Comparison of ENCODE assay signal across 8 mouse cellular contexts in genomic region chr7:31082831-31083588, GRCm38 (mm10). TPM values are rescaled to one million over a fixed set of nuclear protein-coding genes. Genes with fewer than 3 reads are reported as not detected.
A peak's percentile ranks its signal among the peaks of the same experiment; 100 is the strongest.
DNase-seq lines count a peak whose midpoint lies in the region; ATAC-seq and TF ChIP-seq lines count a peak whose summit lies in the region.

No protein-coding gene starts in this region.

- H3K4me3 ChIP-seq in liver, embryonic 12.5 days: no peak overlapping the region
- H3K4me3 ChIP-seq in liver, embryonic 11.5 days (ENCODE audit: low read depth, low read length): no peak overlapping the region
- no peak overlapping the region for H3K4me3 ChIP-seq in embryonic facial prominence, embryonic 15.5 days (replicated peaks)
- H3K4me3 ChIP-seq in hindbrain, postnatal 0 days (ENCODE audit: low read length): no peak overlapping the region
- no peak overlapping the region for H3K4me3 ChIP-seq in midbrain, embryonic 13.5 days (replicated peaks)

- 0 out of 2 replicates have a peak, but pooled peaks cover 7% of the 10 kb centered on the region for H3K4me1 ChIP-seq in liver, embryonic 12.5 days
- H3K4me1 ChIP-seq in liver, embryonic 11.5 days (replicated peaks; ENCODE audit: control insufficient read depth, insufficient read depth, low read length): peaks cover 4% of the 10 kb centered on the region; the same call in 1 of the 2 replicates
- H3K4me1 ChIP-seq in embryonic facial prominence, embryonic 15.5 days: peaks cover 26% of the 10 kb centered on the region
- H3K4me1 ChIP-seq in hindbrain, postnatal 0 days (ENCODE audit: insufficient read depth, low read length): no peaks in the 10 kb centered on the region
- peaks cover 13% of the 10 kb centered on the region; the same call in 1 of the 2 replicates for H3K4me1 ChIP-seq in midbrain, embryonic 13.5 days (replicated peaks)

- no peak overlapping the region for H3K27ac ChIP-seq in liver, embryonic 12.5 days
- H3K27ac ChIP-seq in liver, embryonic 11.5 days (ENCODE audit: low read depth, low read length): no peak overlapping the region
- H3K27ac ChIP-seq in embryonic facial prominence, embryonic 15.5 days (replicated peaks): peak overlapping the region; percentile 60; the same call in 1 of the 2 replicates
- peak overlapping the region; percentile 11; the same call in 1 of the 2 replicates for H3K27ac ChIP-seq in hindbrain, postnatal 0 days
- no peak overlapping the region for H3K27ac ChIP-seq in midbrain, embryonic 13.5 days

- 61% methylated on average over 14 of the region's 14 CpGs for WGBS in liver, embryonic 12.5 days (ENCODE audit: insufficient replicate concordance)
- 61% methylated on average over 14 of the region's 14 CpGs for WGBS in liver, embryonic 11.5 days
- 44% methylated on average over 14 of the region's 14 CpGs for WGBS in embryonic facial prominence, embryonic 15.5 days
- WGBS in hindbrain, postnatal 0 days: 50% methylated on average over 14 of the region's 14 CpGs
- WGBS in midbrain, embryonic 13.5 days: 54% methylated on average over 14 of the region's 14 CpGs

- H3K9ac ChIP-seq in liver, embryonic 12.5 days: no peak overlapping the region
- H3K9ac ChIP-seq in liver, embryonic 11.5 days (ENCODE audit: low read depth, low read length): no peak overlapping the region
- no peak overlapping the region for H3K9ac ChIP-seq in embryonic facial prominence, embryonic 15.5 days
- H3K9ac ChIP-seq in hindbrain, postnatal 0 days (replicated peaks; ENCODE audit: low read length): no peak overlapping the region
- no peak overlapping the region for H3K9ac ChIP-seq in midbrain, embryonic 13.5 days (replicated peaks)

- no peaks in the 10 kb centered on the region for H3K36me3 ChIP-seq in liver, embryonic 12.5 days
- H3K36me3 ChIP-seq in liver, embryonic 11.5 days (ENCODE audit: control insufficient read depth, insufficient read depth, low read length): no peaks in the 10 kb centered on the region
- no peaks in the 10 kb centered on the region for H3K36me3 ChIP-seq in embryonic facial prominence, embryonic 15.5 days
- no peaks in the 10 kb centered on the region for H3K36me3 ChIP-seq in hindbrain, postnatal 0 days (ENCODE audit: insufficient read depth, low read length)
- no peaks in the 10 kb centered on the region for H3K36me3 ChIP-seq in midbrain, embryonic 13.5 days

- peak; percentile 13; the same call in 1 of the 2 replicates for ATAC-seq in liver, embryonic 12.5 days
- no peak for ATAC-seq in liver, embryonic 11.5 days (replicated peaks; ENCODE audit: low FRiP score)
- peak; percentile 46; the same call in 1 of the 2 replicates for ATAC-seq in embryonic facial prominence, embryonic 15.5 days (ENCODE audit: insufficient number of reproducible peaks, low FRiP score, low TSS enrichment, low read depth)
- ATAC-seq in hindbrain, postnatal 0 days: peak; percentile 77
- ATAC-seq in midbrain, embryonic 13.5 days: peak; percentile 34
- no peak for ATAC-seq in erythroid progenitor cell, adult 5-6 weeks (replicated peaks; ENCODE audit: low FRiP score, poor library complexity, severe bottlenecking)

- H3K9me3 ChIP-seq in liver, embryonic 12.5 days (replicated peaks): no peaks in the 10 kb centered on the region
- H3K9me3 ChIP-seq in liver, embryonic 11.5 days (ENCODE audit: control insufficient read depth, low read length): no peaks in the 10 kb centered on the region
- H3K9me3 ChIP-seq in embryonic facial prominence, embryonic 15.5 days (replicated peaks): no peaks in the 10 kb centered on the region
- H3K9me3 ChIP-seq in hindbrain, postnatal 0 days (ENCODE audit: low read length): no peaks in the 10 kb centered on the region
- H3K9me3 ChIP-seq in midbrain, embryonic 13.5 days: 0 out of 2 replicates have a peak, but pooled peaks cover 3% of the 10 kb centered on the region

- DNase-seq in liver, embryonic 11.5 days (ENCODE audit: low spot score): no peak
- peak; percentile 45 for DNase-seq in cerebellum, adult 11 months
- DNase-seq in hindbrain, postnatal 0 days (ENCODE audit: low spot score): peak; percentile 55
- DNase-seq in ovary, adult 18-20 months (ENCODE audit: low spot score): no peak

- H3K4me2 ChIP-seq in liver, embryonic 12.5 days: no peak overlapping the region
- H3K4me2 ChIP-seq in liver, embryonic 11.5 days: no peak overlapping the region
- no peak overlapping the region for H3K4me2 ChIP-seq in embryonic facial prominence, embryonic 15.5 days (replicated peaks)
- no peak overlapping the region for H3K4me2 ChIP-seq in hindbrain, postnatal 0 days (ENCODE audit: low read depth, low read length)
- H3K4me2 ChIP-seq in midbrain, embryonic 13.5 days (replicated peaks): no peak overlapping the region

- no peaks in the 10 kb centered on the region for H3K27me3 ChIP-seq in liver, embryonic 12.5 days (replicated peaks)
- H3K27me3 ChIP-seq in liver, embryonic 11.5 days (replicated peaks; ENCODE audit: control insufficient read depth, insufficient read depth, low read length): no peaks in the 10 kb centered on the region
- no peaks in the 10 kb centered on the region for H3K27me3 ChIP-seq in embryonic facial prominence, embryonic 15.5 days
- H3K27me3 ChIP-seq in hindbrain, postnatal 0 days (ENCODE audit: insufficient read depth, low read length): no peaks in the 10 kb centered on the region
- H3K27me3 ChIP-seq in midbrain, embryonic 13.5 days: no peaks in the 10 kb centered on the region

- TF ChIP-seq CTCF in hindbrain, postnatal 0 days (IDR thresholded peaks at IDR 0.05; ENCODE audit: low read depth): no peak

RNA-seq across cellular contexts. Expression of gene Fxyd3, which starts 6.5 kb away (rescaled TPM):
- 0.67 and 0.86 TPM in 2 replicates for polyA plus RNA-seq in liver, embryonic 12.5 days (2016; fragmentation: Nextera tagmentation; extraction: Ambion mirVana)
- 1.2 and 1.7 TPM in 2 replicates for polyA plus RNA-seq in liver, embryonic 11.5 days (2014; fragmentation: Nextera tagmentation; extraction: Ambion mirVana)
- polyA plus RNA-seq in embryonic facial prominence, embryonic 15.5 days (2015; fragmentation: Nextera tagmentation; extraction: Ambion mirVana): 108 and 127 TPM in 2 replicates
- not detected in 2 replicates for total RNA-seq in hindbrain, postnatal 0 days (2014; rRNA removed)
- polyA plus RNA-seq in hindbrain, postnatal 0 days (2015; fragmentation: Nextera tagmentation; extraction: Ambion mirVana): 1.2 and 1.5 TPM in 2 replicates
- polyA plus RNA-seq in midbrain, embryonic 13.5 days (2015; fragmentation: Nextera tagmentation; extraction: Ambion mirVana): 0.47 TPM in 1 of 2 replicates, not detected in the other
- not detected in 2 replicates for total RNA-seq in erythroid progenitor cell, adult 5-6 weeks (2015; ENCODE audit: low replicate concordance)
- not detected in 2 replicates for total RNA-seq in erythroid progenitor cell, adult 5-6 weeks (2017; ENCODE audit: low replicate concordance)

RNA-seq across cellular contexts. Expression of gene Lgi4, which starts 23.9 kb away (rescaled TPM):
- 0.06 and 0.19 TPM in 2 replicates for polyA plus RNA-seq in liver, embryonic 12.5 days (2016; fragmentation: Nextera tagmentation; extraction: Ambion mirVana)
- 0.30 and 0.45 TPM in 2 replicates for polyA plus RNA-seq in liver, embryonic 11.5 days (2014; fragmentation: Nextera tagmentation; extraction: Ambion mirVana)
- polyA plus RNA-seq in embryonic facial prominence, embryonic 15.5 days (2015; fragmentation: Nextera tagmentation; extraction: Ambion mirVana): 1.7 and 2.1 TPM in 2 replicates
- total RNA-seq in hindbrain, postnatal 0 days (2014; rRNA removed): 1.9 and 5.9 TPM in 2 replicates
- polyA plus RNA-seq in hindbrain, postnatal 0 days (2015; fragmentation: Nextera tagmentation; extraction: Ambion mirVana): 1.2 and 1.3 TPM in 2 replicates
- polyA plus RNA-seq in midbrain, embryonic 13.5 days (2015; fragmentation: Nextera tagmentation; extraction: Ambion mirVana): 0.16 and 0.30 TPM in 2 replicates
- total RNA-seq in erythroid progenitor cell, adult 5-6 weeks (2015; ENCODE audit: low replicate concordance): not detected in 2 replicates
- 0.51 TPM in 1 of 2 replicates, not detected in the other for total RNA-seq in erythroid progenitor cell, adult 5-6 weeks (2017; ENCODE audit: low replicate concordance)

RNA-seq across cellular contexts. Expression of gene Fxyd1, which starts 26.0 kb away (rescaled TPM):
- polyA plus RNA-seq in liver, embryonic 12.5 days (2016; fragmentation: Nextera tagmentation; extraction: Ambion mirVana): 28.2 and 28.3 TPM in 2 replicates
- 23.5 and 35.8 TPM in 2 replicates for polyA plus RNA-seq in liver, embryonic 11.5 days (2014; fragmentation: Nextera tagmentation; extraction: Ambion mirVana)
- polyA plus RNA-seq in embryonic facial prominence, embryonic 15.5 days (2015; fragmentation: Nextera tagmentation; extraction: Ambion mirVana): 115 and 119 TPM in 2 replicates
- 24.0 and 26.5 TPM in 2 replicates for total RNA-seq in hindbrain, postnatal 0 days (2014; rRNA removed)
- 129 and 150 TPM in 2 replicates for polyA plus RNA-seq in hindbrain, postnatal 0 days (2015; fragmentation: Nextera tagmentation; extraction: Ambion mirVana)
- 5.2 and 5.6 TPM in 2 replicates for polyA plus RNA-seq in midbrain, embryonic 13.5 days (2015; fragmentation: Nextera tagmentation; extraction: Ambion mirVana)
- not detected in 2 replicates for total RNA-seq in erythroid progenitor cell, adult 5-6 weeks (2015; ENCODE audit: low replicate concordance)
- not detected in 2 replicates for total RNA-seq in erythroid progenitor cell, adult 5-6 weeks (2017; ENCODE audit: low replicate concordance)

RNA-seq across cellular contexts. Expression of gene Fxyd7, which starts 31.7 kb away (rescaled TPM):
- polyA plus RNA-seq in liver, embryonic 12.5 days (2016; fragmentation: Nextera tagmentation; extraction: Ambion mirVana): 0.45 and 0.55 TPM in 2 replicates
- 1.9 and 2.6 TPM in 2 replicates for polyA plus RNA-seq in liver, embryonic 11.5 days (2014; fragmentation: Nextera tagmentation; extraction: Ambion mirVana)
- 10.6 and 12.3 TPM in 2 replicates for polyA plus RNA-seq in embryonic facial prominence, embryonic 15.5 days (2015; fragmentation: Nextera tagmentation; extraction: Ambion mirVana)
- total RNA-seq in hindbrain, postnatal 0 days (2014; rRNA removed): 234 and 282 TPM in 2 replicates
- polyA plus RNA-seq in hindbrain, postnatal 0 days (2015; fragmentation: Nextera tagmentation; extraction: Ambion mirVana): 466 and 477 TPM in 2 replicates
- 49.2 and 50.8 TPM in 2 replicates for polyA plus RNA-seq in midbrain, embryonic 13.5 days (2015; fragmentation: Nextera tagmentation; extraction: Ambion mirVana)
- total RNA-seq in erythroid progenitor cell, adult 5-6 weeks (2015; ENCODE audit: low replicate concordance): not detected in 2 replicates
- total RNA-seq in erythroid progenitor cell, adult 5-6 weeks (2017; ENCODE audit: low replicate concordance): not detected in 2 replicates

RNA-seq across cellular contexts. Expression of gene Hpn, which starts 32.1 kb away (rescaled TPM):
- polyA plus RNA-seq in liver, embryonic 12.5 days (2016; fragmentation: Nextera tagmentation; extraction: Ambion mirVana): 33.2 and 36.2 TPM in 2 replicates
- polyA plus RNA-seq in liver, embryonic 11.5 days (2014; fragmentation: Nextera tagmentation; extraction: Ambion mirVana): 36.6 and 38.3 TPM in 2 replicates
- polyA plus RNA-seq in embryonic facial prominence, embryonic 15.5 days (2015; fragmentation: Nextera tagmentation; extraction: Ambion mirVana): 5.4 and 5.7 TPM in 2 replicates
- not detected in 2 replicates for total RNA-seq in hindbrain, postnatal 0 days (2014; rRNA removed)
- 0.88 and 1.3 TPM in 2 replicates for polyA plus RNA-seq in hindbrain, postnatal 0 days (2015; fragmentation: Nextera tagmentation; extraction: Ambion mirVana)
- polyA plus RNA-seq in midbrain, embryonic 13.5 days (2015; fragmentation: Nextera tagmentation; extraction: Ambion mirVana): 0.18 and 0.59 TPM in 2 replicates
- total RNA-seq in erythroid progenitor cell, adult 5-6 weeks (2015; ENCODE audit: low replicate concordance): 5.9 TPM in 1 of 2 replicates, not detected in the other
- not detected in 2 replicates for total RNA-seq in erythroid progenitor cell, adult 5-6 weeks (2017; ENCODE audit: low replicate concordance)

Comparison
In these comparisons a context has a peak if more than half of its experiments do, and no peak if none do; other contexts are left out.
1. ATAC-seq: peak in liver, embryonic 12.5 days (single experiment), embryonic facial prominence, embryonic 15.5 days (single experiment), hindbrain, postnatal 0 days (single experiment) and midbrain, embryonic 13.5 days (single experiment); none in liver, embryonic 11.5 days (single experiment) and erythroid progenitor cell, adult 5-6 weeks (single experiment).
2. H3K27ac ChIP-seq: peak in embryonic facial prominence, embryonic 15.5 days (single experiment) and hindbrain, postnatal 0 days (single experiment); none in liver, embryonic 12.5 days (single experiment), liver, embryonic 11.5 days (single experiment) and midbrain, embryonic 13.5 days (single experiment).
3. DNase-seq: peak in cerebellum, adult 11 months (single experiment) and hindbrain, postnatal 0 days (single experiment); none in liver, embryonic 11.5 days (single experiment) and ovary, adult 18-20 months (single experiment).
4. RNA of gene Fxyd3, which starts 6.5 kb away (polyA plus RNA-seq): 108 to 127 TPM in embryonic facial prominence, embryonic 15.5 days; 1.2 to 1.5 TPM in hindbrain, postnatal 0 days, 1.2 to 1.7 TPM in liver, embryonic 11.5 days, 0.67 to 0.86 TPM in liver, embryonic 12.5 days and 0.47 TPM in midbrain, embryonic 13.5 days; every median in the first group is over 10 times any median in the second.